Mouse (Mus musculus): Measurements from ENCODE around the gene Gamt. TPM values are rescaled to one million over a fixed set of nuclear protein-coding genes. Genes with fewer than 3 reads are reported as not detected.

The Gamt gene
- polyA plus RNA-seq, 1 experiment: 21.9 TPM

DNA sequence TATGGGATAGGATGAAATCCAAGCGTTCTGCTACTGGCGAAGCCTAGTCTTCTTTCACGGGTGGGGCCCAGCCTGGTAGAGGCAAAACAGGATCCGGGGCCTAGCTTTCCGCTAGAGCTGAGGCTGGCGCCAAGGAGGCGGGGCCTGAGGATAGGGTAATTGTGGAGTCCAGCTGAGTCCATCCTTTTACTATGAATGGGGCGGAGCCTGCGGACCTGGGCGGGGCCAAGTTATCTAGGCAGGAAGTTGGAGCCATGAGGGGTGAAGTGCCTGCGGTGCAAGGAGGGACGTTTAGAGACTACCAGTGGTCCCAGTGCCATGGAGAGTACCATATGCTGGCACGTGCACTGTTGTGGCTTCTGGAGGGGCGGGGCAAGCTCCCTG is 765 bp upstream of the Gamt start:
- Histone ChIP-seq H3K4me1 (ENCODE audit: control insufficient read depth, insufficient read depth, low read length) (peaks cover 3% of the 10 kb centered on the region; the same call in 1 of the 2 replicates), H3K4me3 (ENCODE audit: insufficient read depth, low read length) (peak overlapping the region; percentile 60), H3K27ac (ENCODE audit: insufficient read depth, low read length) (peak overlapping the region; percentile 98)
- no peak; the same call in none of the 2 replicates for TF ChIP-seq POLR2A (IDR thresholded peaks at IDR 0.05; ENCODE audit: low read depth, low read length)
- TF ChIP-seq CTCF (IDR thresholded peaks at IDR 0.05; ENCODE audit: borderline replicate concordance, insufficient read depth, low read length): no peak

DNA sequence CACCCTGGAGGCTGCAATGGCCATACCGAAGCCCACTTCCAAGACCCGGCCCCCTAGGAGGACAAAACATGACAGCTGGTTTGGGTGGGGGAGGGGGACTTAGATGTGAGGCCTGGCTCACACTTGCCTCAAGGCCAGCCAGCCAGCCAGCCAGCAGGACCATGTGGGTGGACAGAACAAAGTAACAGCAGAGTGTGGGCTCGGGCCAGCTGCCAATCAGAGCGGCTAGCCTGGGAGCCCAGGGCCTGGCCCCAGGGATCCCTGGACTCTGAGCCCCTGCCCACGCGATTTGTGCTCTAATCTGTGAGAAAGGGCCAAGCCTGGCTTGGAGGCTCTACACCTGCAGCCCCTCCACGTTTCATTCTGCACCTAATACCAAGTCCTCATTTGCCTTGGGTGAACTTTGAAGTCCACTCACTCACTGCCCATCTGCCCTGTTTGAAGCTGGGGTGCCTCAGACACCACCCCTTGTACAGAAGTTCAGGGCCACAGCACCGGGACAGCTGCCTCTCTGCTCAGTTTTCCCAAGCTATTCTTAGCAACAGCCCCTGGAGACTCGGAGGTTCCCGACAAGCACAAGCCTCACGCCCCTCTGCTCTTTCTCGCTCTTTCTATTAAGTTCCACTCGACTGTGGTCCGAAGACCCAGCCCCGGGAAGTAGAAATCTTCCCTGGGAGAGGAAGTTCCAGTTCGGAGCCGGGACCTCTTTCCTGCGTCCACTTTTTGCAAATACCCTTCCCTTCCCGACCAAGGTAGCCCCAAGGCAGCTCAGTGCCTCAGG is 761 bp downstream of the Gamt start:
- peaks cover 3% of the 10 kb centered on the region; the same call in 1 of the 2 replicates for H3K4me1 ChIP-seq (ENCODE audit: control insufficient read depth, insufficient read depth, low read length)

DNA sequence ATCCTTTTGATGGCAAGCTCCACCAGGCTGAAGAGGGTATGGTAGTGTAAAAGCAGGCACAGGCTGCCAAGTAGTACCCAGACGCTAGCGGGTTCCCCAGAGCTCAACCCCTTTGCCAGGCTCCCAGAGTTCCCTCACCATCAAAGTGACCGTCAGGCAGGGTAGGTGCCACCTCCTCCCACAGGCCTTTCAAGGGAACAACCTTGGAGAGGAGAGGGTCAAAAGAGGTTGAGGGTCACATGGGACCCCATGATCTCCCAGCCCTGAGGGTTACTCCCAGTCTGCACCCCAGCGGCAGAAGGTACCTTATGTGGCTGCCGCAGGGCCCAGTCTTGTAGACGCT is 1.4 kb downstream of the Gamt start:
- peak overlapping the region; percentile 19 for H3K27ac ChIP-seq (ENCODE audit: insufficient read depth, low read length)

More for the DNA sequence above, 761 bp downstream of the Gamt start:
- peak overlapping the region; percentile 57 for H3K4me3 ChIP-seq (ENCODE audit: insufficient read depth, low read length)
- TF ChIP-seq CTCF (IDR thresholded peaks at IDR 0.05; ENCODE audit: borderline replicate concordance, insufficient read depth, low read length) (no peak), POLR2A (IDR thresholded peaks at IDR 0.05; ENCODE audit: low read depth, low read length) (0 out of 2 replicates have a peak, but pooled peaks have one; percentile 29)
- H3K27ac ChIP-seq (ENCODE audit: insufficient read depth, low read length): peak overlapping the region; percentile 62

DNA sequence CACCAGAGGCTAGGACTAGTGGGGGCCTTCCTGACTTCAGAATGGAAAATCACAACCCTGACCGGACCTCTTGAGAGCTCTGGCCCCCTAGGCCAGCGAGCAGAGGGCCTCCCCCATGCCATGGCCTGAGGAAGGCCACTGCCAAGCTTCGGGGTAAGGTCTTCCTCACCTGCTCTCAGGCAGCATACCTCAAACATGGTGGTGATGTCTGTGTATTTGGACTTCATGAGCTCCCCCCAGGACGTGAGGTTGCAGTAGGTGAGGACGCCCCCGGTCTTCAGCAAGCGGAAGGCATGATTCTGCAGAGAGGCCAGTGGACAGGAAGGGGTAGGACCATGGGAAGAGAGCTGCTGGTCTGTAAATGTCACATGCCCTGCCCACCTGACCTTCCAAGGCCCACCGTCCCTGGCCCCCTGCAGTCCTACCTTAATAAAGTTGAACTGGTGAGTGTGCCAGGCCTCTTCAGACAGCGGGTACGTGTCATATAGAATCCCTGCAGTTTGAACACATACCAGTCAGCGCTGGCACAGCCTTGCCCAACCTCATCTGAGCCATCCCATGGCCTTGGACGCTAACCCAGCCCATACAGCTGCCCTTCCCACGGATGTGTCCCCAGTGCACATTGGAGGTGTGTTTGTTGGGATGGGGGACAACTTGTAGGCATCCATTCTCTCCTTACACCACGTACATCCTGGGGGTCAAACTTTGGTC is 1.9 kb downstream of the Gamt start:
- Histone ChIP-seq H3K27ac (ENCODE audit: insufficient read depth, low read length) (no peak overlapping the region), H3K4me3 (ENCODE audit: insufficient read depth, low read length) (no peak overlapping the region), H3K4me1 (ENCODE audit: control insufficient read depth, insufficient read depth, low read length) (peaks cover 3% of the 10 kb centered on the region; the same call in 1 of the 2 replicates)
- TF ChIP-seq CTCF (IDR thresholded peaks at IDR 0.05; ENCODE audit: borderline replicate concordance, insufficient read depth, low read length): no peak
- TF ChIP-seq POLR2A (IDR thresholded peaks at IDR 0.05; ENCODE audit: low read depth, low read length): no peak

More for the DNA sequence above, 1.4 kb downstream of the Gamt start:
- TF ChIP-seq CTCF (IDR thresholded peaks at IDR 0.05; ENCODE audit: borderline replicate concordance, insufficient read depth, low read length): no peak
- TF ChIP-seq POLR2A (IDR thresholded peaks at IDR 0.05; ENCODE audit: low read depth, low read length): no peak
- Histone ChIP-seq H3K4me3 (ENCODE audit: insufficient read depth, low read length) (no peak overlapping the region), H3K4me1 (ENCODE audit: control insufficient read depth, insufficient read depth, low read length) (peaks cover 3% of the 10 kb centered on the region; the same call in 1 of the 2 replicates)

DNA sequence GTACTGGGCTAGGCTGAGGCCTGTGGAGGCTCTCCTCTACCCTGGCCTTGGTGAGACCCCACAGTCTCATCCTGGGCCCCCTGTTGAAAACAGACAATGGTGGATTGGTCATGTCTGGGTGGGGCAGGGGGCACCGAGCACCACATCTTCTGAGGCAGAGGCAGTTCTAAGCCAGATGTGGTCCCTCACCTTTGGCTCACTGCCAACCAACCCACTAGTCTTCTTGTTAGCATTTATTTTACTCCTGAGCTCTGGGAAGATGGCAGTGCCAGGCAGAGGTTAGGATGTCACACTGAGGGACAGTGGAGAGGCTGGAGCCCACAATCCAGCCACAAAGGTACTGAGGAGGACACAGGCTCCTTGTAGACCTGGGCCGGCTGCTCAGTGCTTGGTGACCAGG is 2.9 kb downstream of the Gamt start:
- peaks cover 3% of the 10 kb centered on the region; the same call in 1 of the 2 replicates for H3K4me1 ChIP-seq (ENCODE audit: control insufficient read depth, insufficient read depth, low read length)
- TF ChIP-seq CTCF (IDR thresholded peaks at IDR 0.05; ENCODE audit: borderline replicate concordance, insufficient read depth, low read length) (no peak), POLR2A (IDR thresholded peaks at IDR 0.05; ENCODE audit: low read depth, low read length) (no peak)
- no peak overlapping the region for H3K4me3 ChIP-seq (ENCODE audit: insufficient read depth, low read length)
- no peak overlapping the region for H3K27ac ChIP-seq (ENCODE audit: insufficient read depth, low read length)

DNA sequence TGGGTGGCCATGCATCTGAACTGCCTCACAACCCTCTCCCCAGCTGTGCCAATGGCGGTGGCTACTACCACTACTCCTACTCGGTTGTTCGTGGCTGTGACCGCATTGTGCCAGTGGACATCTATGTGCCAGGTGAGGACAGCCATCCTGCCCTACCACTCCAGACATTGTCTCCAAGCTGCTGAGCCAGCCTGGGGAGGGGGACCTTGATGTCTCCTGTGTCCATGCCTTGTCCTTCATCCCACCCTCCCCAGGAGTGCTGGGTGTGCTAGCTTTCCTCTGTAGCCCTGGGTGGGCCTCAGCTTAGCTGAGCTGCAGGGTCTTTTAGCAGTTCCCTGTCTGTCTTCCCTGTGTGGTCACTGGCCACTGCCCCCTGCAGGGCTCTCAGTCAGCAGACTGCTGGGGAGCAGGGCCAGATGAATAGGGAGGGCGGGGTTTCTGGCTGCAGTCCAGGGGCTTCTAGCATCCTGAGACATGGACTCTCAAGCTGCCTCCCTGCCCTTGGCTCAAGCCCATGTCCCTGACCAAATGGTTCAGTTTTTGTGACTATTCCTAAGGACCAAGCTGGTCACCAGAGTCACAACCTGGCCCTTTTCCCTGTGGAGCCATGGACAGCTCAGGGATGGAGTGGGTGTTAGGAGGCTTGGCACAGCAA is 4.8 kb downstream of the Gamt start:
- Histone ChIP-seq H3K27ac (ENCODE audit: insufficient read depth, low read length) (no peak overlapping the region), H3K4me3 (ENCODE audit: insufficient read depth, low read length) (no peak overlapping the region), H3K4me1 (ENCODE audit: control insufficient read depth, insufficient read depth, low read length) (peaks cover 3% of the 10 kb centered on the region; the same call in 1 of the 2 replicates)
- TF ChIP-seq CTCF (IDR thresholded peaks at IDR 0.05; ENCODE audit: borderline replicate concordance, insufficient read depth, low read length) (no peak), POLR2A (IDR thresholded peaks at IDR 0.05; ENCODE audit: low read depth, low read length) (no peak; the same call in 1 of the 2 replicates)

DNA sequence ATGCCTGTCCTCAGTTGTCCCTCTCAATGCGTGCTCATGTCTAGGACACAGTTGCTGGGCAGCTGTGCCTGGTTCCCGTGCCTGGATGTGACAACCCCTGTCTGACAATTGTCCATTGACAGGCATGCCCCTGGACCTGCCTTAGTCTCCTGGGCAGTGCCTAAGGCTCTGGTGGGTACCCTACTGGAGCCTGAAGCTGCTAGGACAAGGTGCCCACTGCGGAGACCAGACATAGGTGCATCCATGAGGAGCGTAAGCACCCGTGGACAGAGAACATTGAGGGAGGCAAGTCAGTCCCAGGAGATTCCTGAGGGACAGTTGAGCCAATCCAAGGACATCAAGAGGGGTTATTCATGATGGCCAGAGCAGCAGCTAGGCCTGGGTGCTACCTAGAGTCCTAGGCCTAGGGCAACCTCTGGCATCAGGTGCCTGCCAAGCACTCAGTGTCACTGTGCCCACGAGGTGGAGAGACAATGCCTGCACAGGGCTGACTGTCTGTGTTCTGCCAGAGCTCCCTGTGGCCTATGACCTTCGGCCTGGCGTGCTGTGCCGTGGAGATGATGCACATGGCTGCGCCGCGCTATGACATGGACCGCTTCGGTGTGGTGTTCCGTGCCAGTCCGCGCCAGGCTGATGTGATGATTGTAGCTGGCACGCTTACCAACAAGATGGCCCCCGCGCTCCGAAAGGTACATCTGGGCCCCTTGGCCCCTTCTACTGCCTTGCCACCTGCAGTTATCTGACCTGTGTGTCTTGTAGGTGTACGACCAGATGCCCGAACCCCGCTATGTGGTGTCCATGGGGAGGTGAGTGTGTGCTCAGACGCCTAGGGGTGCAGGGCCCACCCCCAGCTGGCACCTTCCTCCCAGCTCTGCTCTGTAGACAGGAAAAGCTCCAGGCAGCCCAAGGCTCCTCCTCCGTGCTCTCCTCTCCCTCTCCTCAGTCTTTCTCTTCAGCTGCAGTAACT is 6.2 kb downstream of the Gamt start:
- Histone ChIP-seq H3K4me1 (ENCODE audit: control insufficient read depth, insufficient read depth, low read length) (peaks cover 3% of the 10 kb centered on the region; the same call in 1 of the 2 replicates), H3K4me3 (ENCODE audit: insufficient read depth, low read length) (no peak overlapping the region), H3K27ac (ENCODE audit: insufficient read depth, low read length) (no peak overlapping the region)
- TF ChIP-seq POLR2A (IDR thresholded peaks at IDR 0.05; ENCODE audit: low read depth, low read length) (no peak), CTCF (IDR thresholded peaks at IDR 0.05; ENCODE audit: borderline replicate concordance, insufficient read depth, low read length) (no peak)

DNA sequence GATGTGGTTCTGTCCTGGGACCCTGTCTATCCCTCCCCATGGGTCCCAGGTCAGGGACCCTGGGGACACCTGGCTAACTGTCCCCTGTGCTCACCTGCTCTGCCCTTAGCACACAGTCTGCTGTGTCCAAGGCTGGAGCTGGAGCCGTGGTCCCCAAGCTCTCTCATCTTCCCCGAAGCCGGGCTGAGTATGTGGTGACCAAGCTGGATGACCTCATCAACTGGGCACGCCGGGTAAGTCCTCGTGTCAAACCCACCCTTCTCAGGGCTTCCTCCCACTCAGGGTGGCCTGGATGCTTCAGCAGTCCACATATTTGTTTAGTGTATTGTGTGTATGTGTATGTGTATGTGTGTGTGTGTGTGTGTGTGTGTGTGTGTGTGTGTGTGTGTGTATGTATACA is 7.3 kb downstream of the Gamt start:
- Histone ChIP-seq H3K27ac (ENCODE audit: insufficient read depth, low read length) (no peak overlapping the region), H3K4me3 (ENCODE audit: insufficient read depth, low read length) (no peak overlapping the region), H3K4me1 (ENCODE audit: control insufficient read depth, insufficient read depth, low read length) (no peaks in the 10 kb centered on the region)
- no peak for TF ChIP-seq POLR2A (IDR thresholded peaks at IDR 0.05; ENCODE audit: low read depth, low read length)
- TF ChIP-seq CTCF (IDR thresholded peaks at IDR 0.05; ENCODE audit: borderline replicate concordance, insufficient read depth, low read length): no peak
